Mouse (Mus musculus) MEL (cell line): ENCODE measurements at regions not wholly inside any gene's neighbourhood (a gene's known extent, or its start where the extent isn't known, plus 50 kb on each side); places are given as distances from the start of the nearest gene placed in this dataset.

Experiments used
- DNase-seq: peaks from one replicate; pipeline ENCODE4 v3.0.0; 2011; ENCODE audit warnings: low read depth, low spot score
- H3K27ac ChIP-seq: 2 replicates; pipeline ENCODE4 v1.5.1; 2012; ENCODE audit warnings: low read depth, mild to moderate bottlenecking, control low read depth, low read length, moderate library complexity; ENCODE audit not compliant: control insufficient read depth
- H3K27me3 ChIP-seq, 2 experiments: fragments of 150-350 bp in 1 of 2; sonication (generic) in 1 of 2; 2 replicates each; pipeline ENCODE4 v1.6.1; 2012; ENCODE audit warnings: low read length in 2 of 2, mild to moderate bottlenecking in 2 of 2, improper control_type of control experiment in 1 of 2, moderate library complexity in 1 of 2; ENCODE audit not compliant: insufficient read depth in 2 of 2, control insufficient read depth in 1 of 2
- H3K36me3 ChIP-seq, 2 experiments: 2 replicates each; pipeline ENCODE4 v1.6.1; 2012 to 2014; ENCODE audit warnings: low read length in 2 of 2, improper control_type of control experiment in 1 of 2, inconsistent platforms in 1 of 2, mild to moderate bottlenecking in 1 of 2; ENCODE audit not compliant: insufficient read depth in 2 of 2, control insufficient read depth in 1 of 2
- H3K4me1 ChIP-seq, 2 experiments: fragments of 150-350 bp in 1 of 2; sonication (generic) in 1 of 2; 2 replicates each; pipeline ENCODE4 v1.6.1; 2012; ENCODE audit warnings: low read length in 2 of 2, improper control_type of control experiment in 1 of 2, mild to moderate bottlenecking in 1 of 2; ENCODE audit not compliant: insufficient read depth in 2 of 2, control insufficient read depth in 1 of 2
- H3K4me3 ChIP-seq, 2 experiments: fragments of 150-350 bp in 1 of 2; sonication (generic) in 1 of 2; 2 replicates each; pipeline ENCODE4 v1.5.1; 2012; ENCODE audit warnings: low read depth in 2 of 2, low read length in 2 of 2, mild to moderate bottlenecking in 2 of 2, moderate library complexity in 2 of 2, control low read depth in 1 of 2, improper control_type of control experiment in 1 of 2; ENCODE audit not compliant: control insufficient read depth in 1 of 2, insufficient read depth in 1 of 2
- H3K79me2 ChIP-seq: 2 replicates; pipeline ENCODE4 v1.6.1; 2012; ENCODE audit warnings: mild to moderate bottlenecking, low read length, moderate library complexity; ENCODE audit not compliant: control insufficient read depth, poor library complexity, insufficient read depth
- H3K9ac ChIP-seq: 2 replicates; pipeline ENCODE4 v1.6.1; 2012; ENCODE audit warnings: low read depth, mild to moderate bottlenecking, control low read depth, low read length, moderate library complexity; ENCODE audit not compliant: control insufficient read depth, poor library complexity, severe bottlenecking
- H3K9me3 ChIP-seq: fragments of 150-350 bp; sonication (generic); replicated peaks from 2 replicates; pipeline ENCODE4 v1.6.1; 2012; ENCODE audit warnings: mild to moderate bottlenecking, low read length, improper control_type of control experiment, moderate library complexity; ENCODE audit not compliant: insufficient read depth
- CHD1 ChIP-seq: IDR thresholded peaks from 2 replicates; pipeline ENCODE4 v1.6.1; 2012; ENCODE audit warnings: low read depth, mild to moderate bottlenecking, inconsistent platforms, low read length, improper control_type of control experiment
- CTCF ChIP-seq, 3 experiments: IDR thresholded peaks in 2 of 3; conservative IDR thresholded peaks in 1 of 3; 2 replicates each; pipeline ENCODE4 v1.5.1; 2011 to 2012; ENCODE audit warnings: low read length in 3 of 3, low read depth in 2 of 3, mild to moderate bottlenecking in 2 of 3, improper control_type of control experiment in 1 of 3, inconsistent platforms in 1 of 3, mixed read lengths in 1 of 3, moderate library complexity in 1 of 3; ENCODE audit not compliant: control insufficient read depth in 1 of 3, insufficient read depth in 1 of 3, poor library complexity in 1 of 3, severe bottlenecking in 1 of 3
- E2F4 ChIP-seq: IDR thresholded peaks from 2 replicates; pipeline ENCODE4 v1.6.1; 2011; ENCODE audit warnings: low read depth, low read length, improper control_type of control experiment, borderline replicate concordance
- ELF1 ChIP-seq: IDR thresholded peaks from 2 replicates; pipeline ENCODE4 v1.6.1; 2014; ENCODE audit warnings: low read depth, mild to moderate bottlenecking, inconsistent platforms, low read length, improper control_type of control experiment, moderate library complexity
- ETS1 ChIP-seq: IDR thresholded peaks from 2 replicates; pipeline ENCODE4 v1.6.1; 2012; ENCODE audit warnings: low read depth, mild to moderate bottlenecking, inconsistent platforms, low read length, improper control_type of control experiment, moderate library complexity
- GABPA ChIP-seq: IDR thresholded peaks from 2 replicates; pipeline ENCODE4 v1.6.1; 2012; ENCODE audit warnings: low read depth, mild to moderate bottlenecking, inconsistent platforms, low read length, improper control_type of control experiment, moderate library complexity
- HCFC1 ChIP-seq: IDR thresholded peaks from 2 replicates; pipeline ENCODE4 v1.6.1; 2012; ENCODE audit warnings: low read depth, mild to moderate bottlenecking, inconsistent platforms, low read length, improper control_type of control experiment, moderate library complexity
- JUND ChIP-seq: IDR thresholded peaks from 2 replicates; pipeline ENCODE4 v1.6.1; 2011; ENCODE audit warnings: low read depth, mild to moderate bottlenecking, improper control_type of control experiment, low read length
- MAFK ChIP-seq: IDR thresholded peaks from 2 replicates; pipeline ENCODE4 v1.6.1; 2011; ENCODE audit warnings: low read depth, mild to moderate bottlenecking, low read length, improper control_type of control experiment, borderline replicate concordance
- MAX ChIP-seq: IDR thresholded peaks from 2 replicates; pipeline ENCODE4 v1.6.1; 2011; ENCODE audit warnings: low read length, improper control_type of control experiment
- MAZ ChIP-seq: IDR thresholded peaks from 2 replicates; pipeline ENCODE4 v1.6.1; 2012; ENCODE audit warnings: low read depth, mild to moderate bottlenecking, inconsistent platforms, low read length, improper control_type of control experiment
- MXI1 ChIP-seq: IDR thresholded peaks from 2 replicates; pipeline ENCODE4 v1.6.1; 2011; ENCODE audit warnings: mild to moderate bottlenecking, low read depth, low read length, improper control_type of control experiment
- MYB ChIP-seq: IDR thresholded peaks from 2 replicates; pipeline ENCODE4 v1.6.1; 2011; ENCODE audit warnings: mild to moderate bottlenecking, low read depth, low read length, improper control_type of control experiment
- NELFE ChIP-seq: IDR thresholded peaks from 2 replicates; pipeline ENCODE4 v1.6.1; 2011; ENCODE audit warnings: low read depth, low read length, improper control_type of control experiment
- POLR2AphosphoS5 ChIP-seq: IDR thresholded peaks from 2 replicates; pipeline ENCODE4 v1.6.1; 2012; ENCODE audit warnings: low read depth, borderline replicate concordance, mild to moderate bottlenecking, inconsistent platforms, low read length, moderate library complexity, mixed read lengths
- RAD21 ChIP-seq: IDR thresholded peaks from 2 replicates; pipeline ENCODE4 v1.6.1; 2011; ENCODE audit warnings: mild to moderate bottlenecking, low read depth, low read length, improper control_type of control experiment
- TCF12 ChIP-seq: IDR thresholded peaks from 2 replicates; pipeline ENCODE4 v1.6.1; 2014; ENCODE audit warnings: low read depth, mild to moderate bottlenecking, inconsistent platforms, low read length, improper control_type of control experiment, moderate library complexity
- ZC3H11A ChIP-seq: IDR thresholded peaks from 2 replicates; pipeline ENCODE4 v1.6.1; 2012; ENCODE audit warnings: low read depth, mild to moderate bottlenecking, inconsistent platforms, low read length, improper control_type of control experiment
- ZKSCAN1 ChIP-seq: IDR thresholded peaks from 2 replicates; pipeline ENCODE4 v1.6.1; 2012; ENCODE audit warnings: low read depth, mild to moderate bottlenecking, inconsistent platforms, low read length, improper control_type of control experiment, moderate library complexity
- ZMIZ1 ChIP-seq: IDR thresholded peaks from 2 replicates; pipeline ENCODE4 v1.6.1; 2012; ENCODE audit warnings: low read depth, mild to moderate bottlenecking, inconsistent platforms, low read length, improper control_type of control experiment, moderate library complexity
- ZNF384 ChIP-seq: IDR thresholded peaks from 2 replicates; pipeline ENCODE4 v1.6.1; 2012; ENCODE audit warnings: low read depth, mild to moderate bottlenecking, inconsistent platforms, low read length, improper control_type of control experiment

DNA sequence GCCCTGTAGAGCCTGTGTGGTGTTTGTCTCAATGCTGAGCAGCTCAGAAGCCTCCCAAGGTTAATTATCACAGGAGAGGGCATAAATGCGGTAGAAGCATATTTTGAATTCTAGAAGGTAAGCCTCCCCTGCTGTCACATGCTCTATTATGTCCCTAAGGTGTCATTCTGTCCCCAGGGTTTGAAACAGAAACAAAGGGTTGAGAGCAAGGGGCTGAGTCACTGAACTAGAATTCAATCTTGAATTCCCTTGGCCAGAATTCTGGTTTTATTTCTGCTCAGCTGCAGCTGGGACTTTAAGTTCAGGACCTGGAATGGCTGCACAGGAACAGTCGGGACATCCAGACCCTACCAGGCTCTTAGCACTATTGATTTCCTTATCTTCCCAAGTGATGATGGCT, 533.2 kb upstream of the Lrrc6 start:
- no peak overlapping the region for H3K27ac ChIP-seq
- peaks cover 1 to 4% of the 10 kb centered on the region in 2 experiments for H3K27me3 ChIP-seq
- no peaks in the 10 kb centered on the region for H3K79me2 ChIP-seq
- peaks cover 2 to 9% of the 10 kb centered on the region in 2 experiments; a peak in 3 of 4 replicates for H3K4me1 ChIP-seq
- H3K4me3 ChIP-seq = no peak overlapping the region
- no peaks in the 10 kb centered on the region for H3K9me3 ChIP-seq
- TF ChIP-seq MXI1 (no peak), NELFE (no peak), CTCF (IDR thresholded peaks at IDR 0.05 in 2 of 3, conservative IDR thresholded peaks at IDR 0.05 in 1 of 3; ENCODE audit: control insufficient read depth in 1 of 3, insufficient read depth in 1 of 3, low read depth in 2 of 3, low read length in 3 of 3, poor library complexity in 1 of 3, severe bottlenecking in 1 of 3) (no peak), POLR2AphosphoS5 (no peak), ZKSCAN1 (no peak), MAFK (no peak), MAZ (no peak), E2F4 (no peak)
- DNase-seq = no peak
- H3K36me3 ChIP-seq = peaks cover 0 to 7% of the 10 kb centered on the region in 2 experiments; a peak in 2 of 4 replicates
- H3K9ac ChIP-seq = no peak overlapping the region

DNA sequence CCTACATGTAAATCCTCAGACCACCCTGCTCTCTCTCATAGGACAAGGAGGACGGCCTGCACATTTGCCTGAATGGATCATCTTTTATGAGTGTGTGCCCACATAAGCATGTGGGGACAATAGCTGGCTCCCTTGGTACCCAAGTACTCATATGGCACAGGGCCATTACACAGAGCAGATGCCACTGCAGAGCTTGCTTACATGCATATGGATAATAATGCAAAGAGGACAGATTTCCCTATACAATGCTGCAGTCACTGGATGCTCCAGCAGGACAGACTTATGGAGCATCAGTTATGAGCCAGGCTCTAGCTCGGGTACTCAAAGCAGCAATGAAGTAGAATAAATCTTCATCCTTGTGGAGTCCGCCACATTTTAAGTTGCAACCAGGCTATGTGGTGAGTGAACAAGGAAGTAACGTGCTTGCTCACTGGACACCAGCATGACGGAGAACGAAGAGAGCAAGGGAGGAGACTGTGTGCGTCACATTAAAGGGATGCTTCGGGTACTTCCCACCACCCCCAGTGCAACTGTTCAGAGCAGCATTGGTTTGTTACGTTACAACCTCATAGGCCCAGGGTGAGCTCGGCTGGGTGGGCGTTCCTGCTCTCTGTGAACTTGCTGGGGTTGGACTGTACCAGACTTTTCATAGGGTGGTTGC, 531.3 kb upstream of the Lrrc6 start:
- no peak for DNase-seq
- H3K27ac ChIP-seq = no peak overlapping the region
- no peak overlapping the region for H3K4me3 ChIP-seq
- no peaks in the 10 kb centered on the region for H3K79me2 ChIP-seq
- no peaks in the 10 kb centered on the region for H3K9me3 ChIP-seq
- no peak overlapping the region for H3K9ac ChIP-seq
- peaks cover 0 to 7% of the 10 kb centered on the region in 2 experiments; a peak in 2 of 4 replicates for H3K36me3 ChIP-seq
- no peak for TF ChIP-seq GABPA
- no peak for TF ChIP-seq ZNF384
- no peak for TF ChIP-seq MXI1
- no peak for TF ChIP-seq ETS1
- no peak for TF ChIP-seq ZKSCAN1
- TF ChIP-seq MYB = no peak
- no peak for TF ChIP-seq ELF1
- TF ChIP-seq POLR2AphosphoS5 = no peak
- no peak for TF ChIP-seq JUND
- no peak for TF ChIP-seq HCFC1
- TF ChIP-seq ZMIZ1 = no peak
- no peak for TF ChIP-seq E2F4
- no peak for TF ChIP-seq CHD1
- TF ChIP-seq MAX = no peak
- TF ChIP-seq CTCF (IDR thresholded peaks at IDR 0.05 in 2 of 3, conservative IDR thresholded peaks at IDR 0.05 in 1 of 3; ENCODE audit: control insufficient read depth in 1 of 3, insufficient read depth in 1 of 3, low read depth in 2 of 3, low read length in 3 of 3, poor library complexity in 1 of 3, severe bottlenecking in 1 of 3) = no peak
- no peak for TF ChIP-seq TCF12
- no peak for TF ChIP-seq RAD21
- no peak for TF ChIP-seq ZC3H11A
- H3K27me3 ChIP-seq = peaks cover 3 to 12% of the 10 kb centered on the region in 2 experiments
- peaks cover 2 to 9% of the 10 kb centered on the region in 2 experiments; a peak in 3 of 4 replicates for H3K4me1 ChIP-seq
